Mouse (Mus musculus): ENCODE results near the gene Lpp.

DNA sequence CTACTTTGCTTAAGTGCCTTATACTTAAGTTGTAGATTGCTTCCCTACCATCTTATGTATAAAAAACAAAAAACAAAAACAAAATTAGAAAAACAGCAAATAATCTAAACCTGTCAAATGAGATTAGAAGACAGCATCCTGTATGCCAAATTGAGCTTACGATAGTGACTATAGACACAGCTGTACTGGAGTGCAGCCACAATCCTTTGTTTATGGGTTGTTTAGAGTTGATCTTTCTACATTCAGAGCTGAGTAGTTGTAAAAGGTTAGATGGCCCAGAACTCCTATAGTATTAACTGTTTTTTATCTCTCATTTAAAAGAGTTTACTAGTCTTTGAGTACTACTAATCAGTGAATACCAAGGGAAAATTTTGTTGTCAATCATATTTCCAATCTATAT lies 398.1 kb downstream of the Lpp start:
- TF ChIP-seq EP300 (IDR thresholded peaks at IDR 0.05; ENCODE audit: low read depth) (no peak), CTCF (IDR thresholded peaks at IDR 0.05; ENCODE audit: low read depth) (no peak)

Measured in liver, postnatal 0 days (tissue).